Mouse (Mus musculus) left cerebral cortex, adult 11 months (tissue): ENCODE measurements around the gene Psmd9.

Source experiments
- DNase-seq: peaks from one replicate; pipeline ENCODE4 v3.0.0; 2022; ENCODE audit warnings: low spot score

Psmd9 gene

GRCm38 (mm10) chr5:123169284-123169683 is at the start of gene Psmd9:
Psmd9 (plus strand) TSS chr5:123169413.
- DNase-seq = no peak

DNA sequence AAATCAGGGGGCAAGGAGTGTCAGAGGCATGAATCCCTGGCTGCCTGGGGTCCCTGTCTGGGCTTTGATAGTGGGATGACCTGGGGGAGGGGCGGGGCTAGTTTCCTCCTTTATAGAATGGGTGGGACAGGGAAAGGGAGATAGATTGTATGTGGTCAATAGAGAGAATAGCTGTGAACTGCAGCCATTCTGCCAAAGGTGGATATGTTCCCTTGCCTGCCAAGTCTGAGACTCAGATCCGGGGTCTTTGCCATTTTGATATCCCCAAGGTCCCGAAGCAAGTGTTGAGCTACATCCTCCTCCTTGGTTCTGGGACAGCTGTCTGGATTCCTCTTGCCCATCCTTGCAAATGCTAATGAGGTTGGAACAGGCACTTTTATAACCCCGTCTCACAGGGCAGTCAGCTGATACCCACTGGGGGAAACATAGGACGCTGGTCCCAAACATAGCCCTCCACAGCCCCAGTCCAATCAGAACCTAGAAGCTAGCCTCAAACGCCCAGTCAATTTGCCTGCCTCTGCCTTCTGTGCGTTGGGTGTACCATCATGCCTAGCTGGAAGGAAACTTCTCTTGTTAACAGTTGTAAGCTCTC is 48.5 kb upstream of the Psmd9 start:
- DNase-seq = no peak

DNA sequence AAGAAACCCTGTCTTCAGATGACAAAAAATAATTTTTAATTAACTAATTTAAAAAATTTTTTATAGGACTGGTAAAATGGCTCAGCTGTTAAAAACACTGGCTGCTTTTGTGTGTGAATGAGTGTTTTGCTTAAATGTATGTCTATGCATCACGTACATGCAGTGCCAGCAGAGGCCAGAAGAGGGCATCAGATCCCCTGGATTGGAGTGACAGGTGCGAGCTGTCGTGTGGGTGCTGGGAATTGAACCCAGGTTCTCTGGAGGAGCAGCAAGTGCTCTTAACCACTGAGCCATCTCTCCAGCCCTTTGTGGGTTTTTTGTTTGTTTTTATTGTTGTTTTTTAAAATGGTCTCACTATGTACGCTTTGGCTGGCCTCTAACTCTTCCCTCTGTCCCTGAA is 47.0 kb upstream of the Psmd9 start:
- DNase-seq = no peak

GRCm38 (mm10) chr5:123125105-123125504 is 44.1 kb upstream of the Psmd9 start:
- DNase-seq = no peak

GRCm38 (mm10) chr5:123125638-123126406 is 43.4 kb upstream of the Psmd9 start:
- no peak for DNase-seq

GRCm38 (mm10) chr5:123127031-123127430 is 42.2 kb upstream of the Psmd9 start:
- no peak for DNase-seq

- no peak for DNase-seq
These were observed 40.6 kb upstream of the Psmd9 start for GRCm38 (mm10) chr5:123128426-123129169.

DNA sequence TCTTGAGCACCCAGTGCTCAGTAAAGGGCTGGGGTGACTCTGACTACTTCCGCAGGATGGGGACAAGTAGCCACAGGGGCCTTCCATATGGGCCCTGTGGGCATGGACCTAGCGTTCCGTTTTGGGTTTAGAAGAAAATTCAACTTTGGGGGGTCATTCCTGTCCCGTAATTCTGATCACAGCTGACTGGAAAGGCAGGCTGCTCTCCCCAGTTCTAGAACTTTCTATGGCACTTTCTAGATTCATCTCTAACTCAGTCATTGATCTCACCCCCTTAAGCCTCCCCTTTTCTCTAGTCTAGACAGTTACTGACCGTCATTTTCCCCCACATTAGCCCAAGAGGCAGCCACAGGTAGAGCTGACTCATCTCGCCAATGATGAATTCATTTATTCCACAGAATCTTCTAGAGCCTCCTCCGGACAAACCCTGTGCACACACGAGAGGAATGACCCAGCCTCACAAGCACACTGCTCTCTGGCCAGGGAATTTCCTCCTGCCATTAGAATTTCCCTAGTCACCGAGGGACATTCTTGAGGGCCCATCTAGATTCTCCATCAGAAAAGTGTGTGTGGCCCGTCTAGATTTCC is 39.9 kb upstream of the Psmd9 start:
- no peak for DNase-seq

DNA sequence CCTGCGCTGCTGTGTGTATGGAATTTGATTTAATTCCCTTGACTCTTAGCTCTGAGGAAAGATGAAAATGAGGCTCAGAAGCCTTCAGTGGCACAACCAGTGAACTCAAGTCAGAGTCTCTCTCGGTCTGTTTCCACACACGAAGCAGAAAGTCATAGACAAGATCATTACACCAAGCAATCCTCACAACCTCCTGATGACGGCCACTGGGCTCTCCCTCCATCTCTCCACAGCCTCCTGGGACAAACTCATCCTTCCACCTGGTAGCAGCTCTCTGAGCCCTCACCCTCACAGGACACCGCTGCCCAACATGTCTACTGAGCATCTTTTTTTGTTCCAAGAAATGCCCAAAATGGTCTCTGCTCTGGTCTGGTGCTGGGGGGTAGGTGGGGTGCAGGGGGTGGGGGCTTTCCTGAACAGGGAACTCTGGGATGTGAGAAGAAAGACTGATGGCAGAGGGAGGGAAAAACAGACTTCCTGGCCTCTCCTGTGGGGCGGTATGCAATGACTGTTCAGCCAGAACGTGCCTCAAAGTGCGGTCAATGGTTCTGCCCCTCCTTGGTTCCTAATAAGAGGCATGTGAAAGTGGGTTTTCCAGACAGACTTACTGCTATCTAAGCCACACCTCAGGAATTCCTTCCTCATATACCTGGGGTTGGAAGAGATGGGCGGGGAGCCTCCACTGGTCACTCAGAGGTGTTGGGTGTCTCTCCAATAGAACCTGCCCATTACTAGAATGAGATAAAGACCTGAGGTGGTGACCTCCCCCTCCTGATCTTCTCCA is 39.0 kb upstream of the Psmd9 start:
- no peak for DNase-seq

GRCm38 (mm10) chr5:123130814-123131148 is 38.4 kb upstream of the Psmd9 start:
- DNase-seq = no peak

- peak; percentile 80 for DNase-seq
These were observed 36.7 kb upstream of the Psmd9 start, which contains the start of gene Rhof for GRCm38 (mm10) chr5:123132308-123133071. Rhof (minus strand) TSS chr5:123132692.

DNA sequence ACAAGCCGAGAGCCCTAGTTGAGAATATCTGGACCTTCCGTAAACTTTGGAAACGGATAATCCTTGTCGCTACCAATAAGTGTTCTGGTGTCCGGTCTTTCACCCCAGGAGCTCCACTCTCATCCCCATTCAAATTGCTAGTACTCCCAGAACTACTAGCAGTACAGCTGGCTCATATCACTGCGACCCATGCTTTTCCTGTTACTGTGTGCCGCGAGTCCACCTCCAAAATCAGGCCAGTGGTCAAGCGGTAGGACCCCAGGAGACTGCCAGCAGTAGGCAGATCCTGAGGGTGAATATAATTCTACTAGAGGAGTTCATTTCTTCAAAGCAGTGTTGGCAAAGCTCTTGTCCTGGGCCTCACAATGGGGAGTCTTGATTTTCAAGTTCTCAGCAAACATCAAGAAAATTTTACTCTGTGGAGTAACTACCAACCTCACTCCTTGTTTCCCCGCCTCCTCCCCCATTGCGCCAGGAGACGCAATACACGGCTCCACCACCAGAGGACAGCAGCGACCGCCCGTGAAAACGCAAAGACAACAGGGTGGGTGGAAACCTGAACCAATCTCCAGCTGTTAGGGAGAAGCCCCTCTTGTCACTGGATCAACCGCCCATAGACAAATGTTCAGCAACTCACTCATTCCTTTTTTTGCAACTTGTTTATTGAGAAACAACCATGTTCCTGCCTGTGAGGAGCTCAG is 36.0 kb upstream of the Psmd9 start:
- DNase-seq = no peak

DNA sequence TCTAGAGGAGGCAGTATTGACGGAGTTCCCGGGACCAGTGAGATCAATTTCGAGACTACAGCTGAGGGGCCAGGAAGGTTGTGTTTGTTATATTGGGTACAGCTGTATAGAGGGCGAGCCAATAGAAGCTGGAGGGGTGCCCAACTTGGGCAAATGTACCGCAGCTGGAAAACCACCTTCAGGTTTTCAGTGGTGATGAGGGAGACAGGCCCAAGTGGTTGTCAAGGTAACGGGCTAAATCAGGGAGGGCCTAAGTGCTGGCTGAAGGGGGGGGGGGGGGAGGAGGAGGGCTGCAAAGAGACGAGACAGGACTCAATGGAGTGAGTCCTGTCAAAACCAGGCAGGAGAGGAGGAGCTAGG is 35.4 kb upstream of the Psmd9 start:
- DNase-seq = no peak

DNA sequence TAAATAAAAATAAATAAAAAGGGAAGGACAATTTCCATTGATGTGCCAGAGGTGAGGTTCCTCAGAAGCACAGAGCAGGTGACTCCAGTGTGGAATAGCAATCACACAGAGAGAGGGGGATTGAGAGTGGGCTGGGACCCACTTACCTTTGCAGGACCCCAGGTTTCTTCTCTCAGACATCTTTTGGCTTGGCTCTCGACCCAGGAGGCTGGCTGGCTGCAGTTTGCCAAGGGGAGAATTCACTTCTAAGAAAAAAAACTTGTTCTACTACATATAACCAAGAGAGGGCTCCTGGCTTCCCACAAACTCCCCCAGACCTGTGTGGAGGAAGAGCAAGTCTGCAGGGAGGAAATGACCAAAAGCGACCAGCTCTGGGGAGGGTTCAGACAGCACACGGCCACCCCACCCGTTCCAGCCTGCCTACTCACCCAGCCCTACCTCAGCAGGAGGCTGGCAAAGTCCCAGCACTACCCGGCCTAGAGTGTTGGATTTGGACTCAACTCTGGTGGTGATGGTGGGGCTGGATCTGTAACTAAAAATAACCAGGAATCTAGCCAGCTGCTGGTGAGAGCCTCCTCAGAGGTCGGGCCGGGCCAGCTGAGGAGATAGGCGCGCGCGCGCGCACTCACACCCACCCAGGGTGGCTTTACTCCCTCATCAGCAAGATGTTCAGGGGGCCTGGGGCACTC is 34.9 kb upstream of the Psmd9 start:
- no peak for DNase-seq

GRCm38 (mm10) chr5:123134875-123135382 is 34.3 kb upstream of the Psmd9 start:
- no peak for DNase-seq

GRCm38 (mm10) chr5:123135471-123136360 is 33.5 kb upstream of the Psmd9 start:
- no peak for DNase-seq

- DNase-seq = peak; percentile 79
These were observed 32.7 kb upstream of the Psmd9 start for GRCm38 (mm10) chr5:123136361-123137043.
